Mouse (Mus musculus) adrenal gland, adult 10 weeks (tissue): Measurements from ENCODE around the gene Tfpt. TPM values are rescaled to one million over a fixed set of nuclear protein-coding genes. Genes with fewer than 3 reads are reported as not detected.

Experiments used
- polyA plus RNA-seq: library from polyadenylated mRNA; stranded (reverse); fragments of 350-450 nt; fragmentation: Illumina TruSeq; extraction: RNeasy Lipid Tissue Mini Kit (QIAGEN cat#74804); gene quantifications from one replicate; pipeline ENCODE4 v1.2.3, GENCODE M21; 2014; ENCODE audit warnings: low read depth, low replicate concordance

Gene Tfpt
- 1.6 TPM for polyA plus RNA-seq

GRCm38 (mm10) chr7:3629543-3630477 lies at the start of gene Tfpt, which contains the start of gene Prpf31:
Tfpt (minus strand) TSS chr7:3629929.
Prpf31 (plus strand) TSS chr7:3629985.

GRCm38 (mm10) chr7:3677342-3677741 lies 47.6 kb upstream of the Tfpt start, which contains the start of gene Tmc4:
Tmc4 (minus strand) TSS chr7:3677553.

GRCm38 (mm10) chr7:3665215-3666114 lies 35.7 kb upstream of the Tfpt start, which contains the start of gene Leng1:
Leng1 (minus strand) TSS chr7:3665840.

GRCm38 (mm10) chr7:3644672-3645487 lies 15.2 kb upstream of the Tfpt start, which contains the start of gene Cnot3:
Cnot3 (plus strand) TSS chr7:3645268.

GRCm38 (mm10) chr7:3617242-3617995 lies 12.3 kb downstream of the Tfpt start, which contains the start of gene Ndufa3:
Ndufa3 (plus strand) TSS chr7:3617373.

GRCm38 (mm10) chr7:3616057-3616388 lies 13.7 kb downstream of the Tfpt start, which contains the start of gene Oscar:
Oscar (minus strand) TSS chr7:3616157.

Other genes starting within 250 kb of the Tfpt start
- gene Cacng8, start 239.2 kb downstream of the Tfpt start, polyA plus RNA-seq, result not detected
- 1.0 TPM for gene Cacng6, start 205.7 kb downstream of the Tfpt start, polyA plus RNA-seq
- not detected for gene Tarm1, start 127.3 kb downstream of the Tfpt start, polyA plus RNA-seq
- not detected for gene Oscar, start 13.8 kb downstream of the Tfpt start, polyA plus RNA-seq
- gene Ndufa3, start 12.6 kb downstream of the Tfpt start, polyA plus RNA-seq, result 21.2 TPM
- gene Prpf31, start 56 bp upstream of the Tfpt start, polyA plus RNA-seq, result 23.3 TPM
- gene Cnot3, start 15.3 kb upstream of the Tfpt start, polyA plus RNA-seq, result 12.3 TPM
- 6.0 TPM for gene Leng1, start 35.9 kb upstream of the Tfpt start, polyA plus RNA-seq
- gene Tmc4, start 47.6 kb upstream of the Tfpt start, polyA plus RNA-seq, result 7.2 TPM
- gene Tsen34, start 62.9 kb upstream of the Tfpt start, polyA plus RNA-seq, result 9.3 TPM
- gene Mboat7, start 63.6 kb upstream of the Tfpt start, polyA plus RNA-seq, result 61.1 TPM
- gene Rps9, start 74.1 kb upstream of the Tfpt start, polyA plus RNA-seq, result 11.8 TPM
- 2.7 TPM for gene Pirb, start 90.5 kb upstream of the Tfpt start, polyA plus RNA-seq
- not detected for gene Gm15448, start 195.8 kb upstream of the Tfpt start, polyA plus RNA-seq
- 0.58 TPM for gene Pira2, start 215.1 kb upstream of the Tfpt start, polyA plus RNA-seq